Mouse (Mus musculus) ES-E14 (cell line): ENCODE results near the gene Rpe.

Source experiments
- CHD2 ChIP-seq: IDR thresholded peaks from 2 replicates; pipeline ENCODE4 v1.6.1; 2014; ENCODE audit warnings: mild to moderate bottlenecking, low read depth, low read length, inconsistent platforms
- MAFK ChIP-seq: IDR thresholded peaks from 2 replicates; pipeline ENCODE4 v1.6.1; 2014; ENCODE audit warnings: mild to moderate bottlenecking, low read depth, low read length, inconsistent platforms; ENCODE audit not compliant: insufficient read depth

DNA sequence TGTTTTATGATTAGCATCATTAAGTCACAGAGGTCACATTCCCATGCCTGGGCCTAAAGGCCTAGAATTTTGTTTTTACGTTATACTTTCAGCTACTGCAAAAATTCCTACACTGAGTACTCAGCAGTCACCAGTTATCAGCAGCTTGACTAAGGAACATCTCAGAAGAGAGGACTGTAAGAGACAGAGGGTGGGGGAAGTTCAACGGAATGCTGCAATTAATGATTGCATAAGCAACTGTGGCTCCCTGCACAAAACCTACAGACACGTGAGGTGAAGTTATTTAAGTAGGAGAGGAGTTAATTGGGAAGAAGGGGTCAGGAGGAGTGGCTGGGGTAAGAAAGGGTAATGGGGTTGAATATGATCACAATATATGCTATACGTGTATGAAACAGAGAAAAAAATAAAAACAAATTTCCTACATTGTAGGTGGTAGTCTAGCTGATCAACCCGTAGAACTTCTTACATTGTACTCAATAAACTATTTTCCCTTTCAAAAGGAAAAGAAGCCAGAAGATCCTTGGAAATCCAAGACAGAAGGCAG lies 410 bp upstream of the Rpe start:
- TF ChIP-seq CHD2 (no peak), MAFK (no peak)
